Mouse (Mus musculus): ENCODE measurements around the gene Prkce. TPM values are rescaled to one million over a fixed set of nuclear protein-coding genes. Genes with fewer than 3 reads are reported as not detected.

Prkce gene
- total RNA-seq, 1 experiment = 1.7 TPM

- no peak overlapping the region for H3K9ac ChIP-seq (ENCODE audit: insufficient read depth, low read depth, low read length, poor library complexity, severe bottlenecking)
- H3K4me3 ChIP-seq (ENCODE audit: insufficient read depth in 1 of 2, low read depth in 1 of 2, low read length in 2 of 2, poor library complexity in 1 of 2, severe bottlenecking in 1 of 2) = no peak overlapping the region
- no peak for DNase-seq (ENCODE audit: low read depth, low spot score)
- no peak overlapping the region for H3K27ac ChIP-seq (ENCODE audit: insufficient read depth, low read depth, low read length, poor library complexity, severe bottlenecking)
- no peaks in the 10 kb centered on the region for H3K36me3 ChIP-seq (ENCODE audit: control insufficient read depth, insufficient read depth, low read length, poor library complexity, severe bottlenecking)
- H3K9me3 ChIP-seq (ENCODE audit: control insufficient read depth, insufficient read depth, low read depth, low read length) = no peaks in the 10 kb centered on the region
- TF ChIP-seq HCFC1 (IDR thresholded peaks at IDR 0.05; ENCODE audit: borderline replicate concordance, insufficient read depth, low read length) (no peak), ZC3H11A (IDR thresholded peaks at IDR 0.05; ENCODE audit: borderline replicate concordance, low read depth, low read length) (no peak), MAFK (IDR thresholded peaks at IDR 0.05; ENCODE audit: insufficient read depth, low read depth, low read length) (no peak), CHD2 (IDR thresholded peaks at IDR 0.05; ENCODE audit: low read depth, low read length) (no peak)
- no peaks in the 10 kb centered on the region for H3K4me1 ChIP-seq (ENCODE audit: control insufficient read depth in 2 of 2, insufficient read depth in 2 of 2, low read length in 2 of 2, poor library complexity in 1 of 2)
- in situ Hi-C loops (cut with MboI; ENCODE audit: low sequenced_read_pairs in 2 of 2, unreplicated experiment in 2 of 2) = no loop called here
Observed at GRCm38 (mm10) chr17:86345234-86346005, 177.8 kb downstream of the Prkce start.

- Histone ChIP-seq H3K9ac (ENCODE audit: insufficient read depth, low read depth, low read length, poor library complexity, severe bottlenecking) (no peak overlapping the region), H3K4me1 (ENCODE audit: control insufficient read depth in 2 of 2, insufficient read depth in 2 of 2, low read length in 2 of 2, poor library complexity in 1 of 2) (no peaks in the 10 kb centered on the region), H3K27ac (ENCODE audit: insufficient read depth, low read depth, low read length, poor library complexity, severe bottlenecking) (no peak overlapping the region), H3K4me3 (ENCODE audit: insufficient read depth in 1 of 2, low read depth in 1 of 2, low read length in 2 of 2, poor library complexity in 1 of 2, severe bottlenecking in 1 of 2) (no peak overlapping the region), H3K36me3 (ENCODE audit: control insufficient read depth, insufficient read depth, low read length, poor library complexity, severe bottlenecking) (no peaks in the 10 kb centered on the region), H3K9me3 (ENCODE audit: control insufficient read depth, insufficient read depth, low read depth, low read length) (no peaks in the 10 kb centered on the region)
- in situ Hi-C loops (cut with MboI; ENCODE audit: low sequenced_read_pairs in 2 of 2, unreplicated experiment in 2 of 2) = no loop called here
- no peak for DNase-seq (ENCODE audit: low read depth, low spot score)
- TF ChIP-seq ZNF384 (IDR thresholded peaks at IDR 0.05; ENCODE audit: low read depth, low read length) (no peak), HCFC1 (IDR thresholded peaks at IDR 0.05; ENCODE audit: borderline replicate concordance, insufficient read depth, low read length) (no peak), MAFK (IDR thresholded peaks at IDR 0.05; ENCODE audit: insufficient read depth, low read depth, low read length) (no peak), CHD2 (IDR thresholded peaks at IDR 0.05; ENCODE audit: low read depth, low read length) (no peak), ZC3H11A (IDR thresholded peaks at IDR 0.05; ENCODE audit: borderline replicate concordance, low read depth, low read length) (no peak)
Observed at GRCm38 (mm10) chr17:86350236-86350635, 182.7 kb downstream of the Prkce start.

- Histone ChIP-seq H3K27ac (ENCODE audit: insufficient read depth, low read depth, low read length, poor library complexity, severe bottlenecking) (no peak overlapping the region), H3K9me3 (ENCODE audit: control insufficient read depth, insufficient read depth, low read depth, low read length) (no peaks in the 10 kb centered on the region), H3K9ac (ENCODE audit: insufficient read depth, low read depth, low read length, poor library complexity, severe bottlenecking) (no peak overlapping the region), H3K4me3 (ENCODE audit: insufficient read depth in 1 of 2, low read depth in 1 of 2, low read length in 2 of 2, poor library complexity in 1 of 2, severe bottlenecking in 1 of 2) (no peak overlapping the region), H3K36me3 (ENCODE audit: control insufficient read depth, insufficient read depth, low read length, poor library complexity, severe bottlenecking) (no peaks in the 10 kb centered on the region), H3K4me1 (ENCODE audit: control insufficient read depth in 2 of 2, insufficient read depth in 2 of 2, low read length in 2 of 2, poor library complexity in 1 of 2) (no peaks in the 10 kb centered on the region)
- TF ChIP-seq ZNF384 (IDR thresholded peaks at IDR 0.05; ENCODE audit: low read depth, low read length) = no peak
- no peak for TF ChIP-seq MAFK (IDR thresholded peaks at IDR 0.05; ENCODE audit: insufficient read depth, low read depth, low read length)
- no peak for TF ChIP-seq HCFC1 (IDR thresholded peaks at IDR 0.05; ENCODE audit: borderline replicate concordance, insufficient read depth, low read length)
- no peak for TF ChIP-seq ZC3H11A (IDR thresholded peaks at IDR 0.05; ENCODE audit: borderline replicate concordance, low read depth, low read length)
- TF ChIP-seq CHD2 (IDR thresholded peaks at IDR 0.05; ENCODE audit: low read depth, low read length) = no peak
- in situ Hi-C loops (cut with MboI; ENCODE audit: low sequenced_read_pairs in 2 of 2, unreplicated experiment in 2 of 2) = no loop called here
- DNase-seq (ENCODE audit: low read depth, low spot score) = no peak
Observed at GRCm38 (mm10) chr17:86350791-86351261, 183.2 kb downstream of the Prkce start.

- DNase-seq (ENCODE audit: low read depth, low spot score) = no peak
- in situ Hi-C loops (cut with MboI; ENCODE audit: low sequenced_read_pairs in 2 of 2, unreplicated experiment in 2 of 2) = no loop called here
- Histone ChIP-seq H3K36me3 (ENCODE audit: control insufficient read depth, insufficient read depth, low read length, poor library complexity, severe bottlenecking) (no peaks in the 10 kb centered on the region), H3K4me1 (ENCODE audit: control insufficient read depth in 2 of 2, insufficient read depth in 2 of 2, low read length in 2 of 2, poor library complexity in 1 of 2) (no peaks in the 10 kb centered on the region), H3K27ac (ENCODE audit: insufficient read depth, low read depth, low read length, poor library complexity, severe bottlenecking) (no peak overlapping the region), H3K9ac (ENCODE audit: insufficient read depth, low read depth, low read length, poor library complexity, severe bottlenecking) (no peak overlapping the region), H3K4me3 (ENCODE audit: insufficient read depth in 1 of 2, low read depth in 1 of 2, low read length in 2 of 2, poor library complexity in 1 of 2, severe bottlenecking in 1 of 2) (no peak overlapping the region), H3K9me3 (ENCODE audit: control insufficient read depth, insufficient read depth, low read depth, low read length) (no peaks in the 10 kb centered on the region)
- TF ChIP-seq ZC3H11A (IDR thresholded peaks at IDR 0.05; ENCODE audit: borderline replicate concordance, low read depth, low read length) (no peak), CHD2 (IDR thresholded peaks at IDR 0.05; ENCODE audit: low read depth, low read length) (no peak), ZNF384 (IDR thresholded peaks at IDR 0.05; ENCODE audit: low read depth, low read length) (no peak), HCFC1 (IDR thresholded peaks at IDR 0.05; ENCODE audit: borderline replicate concordance, insufficient read depth, low read length) (no peak), MAFK (IDR thresholded peaks at IDR 0.05; ENCODE audit: insufficient read depth, low read depth, low read length) (no peak)
Observed at GRCm38 (mm10) chr17:86351282-86351681, 183.7 kb downstream of the Prkce start.
